Mouse (Mus musculus) spleen, postnatal 14 days (tissue): Measurements from ENCODE around the gene Lrig1.

Source experiments
- DNase-seq, 2 experiments: peaks; one replicate each; pipeline ENCODE4 v3.0.0; 2021 to 2022; ENCODE audit warnings: low spot score in 2 of 2

Lrig1 gene

GRCm38 (mm10) chr6:94698509-94699172, 1.3 kb downstream of the Lrig1 start:
- no peak for DNase-seq

- no peak for DNase-seq
Observed at GRCm38 (mm10) chr6:94697423-94697822, 2.5 kb downstream of the Lrig1 start.

DNA sequence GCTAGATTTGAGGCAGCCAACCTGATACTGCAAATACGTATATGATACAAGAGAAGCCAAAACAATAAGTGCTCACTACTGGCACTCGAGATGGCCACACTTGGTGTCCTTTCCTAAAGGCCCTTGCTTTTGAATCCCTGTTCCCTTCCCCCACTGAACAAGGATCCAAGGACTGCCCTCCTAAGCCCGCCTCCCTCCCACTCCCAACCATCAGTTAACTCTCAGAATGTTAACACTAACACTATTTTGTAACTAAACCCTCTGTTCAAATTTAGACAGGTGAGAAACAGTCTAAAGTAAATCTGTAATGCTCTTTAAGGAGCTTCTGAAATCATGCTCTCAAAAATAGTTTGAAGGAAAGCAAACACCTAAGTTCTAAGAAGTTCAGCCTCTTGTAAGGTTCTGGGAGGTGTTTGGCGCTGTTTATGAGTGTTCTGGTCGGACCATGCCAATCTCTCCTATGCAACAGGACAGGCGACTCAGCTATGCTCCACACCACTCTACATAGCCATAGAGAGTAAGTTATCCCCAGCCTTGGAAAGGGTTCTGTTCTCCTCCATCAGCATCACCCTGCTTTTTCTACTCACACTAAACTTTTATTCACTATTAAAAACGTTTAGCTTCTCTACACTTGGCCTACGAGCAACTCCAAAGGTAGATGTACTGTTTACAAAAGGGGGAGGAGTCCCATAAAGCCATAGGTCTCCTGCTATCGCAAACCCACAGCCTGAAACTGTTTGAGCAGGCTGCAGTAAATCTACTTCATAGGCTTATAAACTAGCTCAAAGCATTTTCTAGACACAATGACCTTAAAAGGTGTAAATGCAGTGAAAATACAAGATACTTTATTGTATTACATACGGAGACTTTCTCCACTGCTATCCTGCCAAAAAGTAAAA, 3.5 kb downstream of the Lrig1 start:
- DNase-seq = no peak

GRCm38 (mm10) chr6:94695121-94695930, 4.6 kb downstream of the Lrig1 start:
- no peak for DNase-seq

- no peak for DNase-seq
Observed at GRCm38 (mm10) chr6:94694481-94694880, 5.5 kb downstream of the Lrig1 start.

DNA sequence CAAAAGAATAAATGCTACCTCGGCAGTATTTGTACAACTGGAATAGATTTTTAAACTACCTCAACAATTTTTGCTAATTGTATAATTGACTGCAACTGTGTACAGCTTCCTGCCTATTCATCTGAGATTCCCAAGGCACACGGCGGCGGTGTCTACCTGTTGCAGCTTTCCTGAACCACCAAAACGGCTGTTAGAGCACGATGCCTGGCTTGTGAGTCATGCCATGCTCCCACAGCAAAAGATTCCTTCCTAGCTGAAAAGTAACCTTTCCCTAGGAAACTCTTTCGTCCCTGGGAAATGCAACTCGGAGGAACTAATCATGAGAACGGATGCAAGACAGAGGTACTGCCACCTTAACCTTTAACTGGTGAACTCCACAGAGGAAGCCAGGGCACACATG, 6.9 kb downstream of the Lrig1 start:
- DNase-seq = no peak

GRCm38 (mm10) chr6:94692003-94692402, 8.0 kb downstream of the Lrig1 start:
- DNase-seq = no peak

GRCm38 (mm10) chr6:94690247-94690646, 9.7 kb downstream of the Lrig1 start:
- no peak for DNase-seq

DNA sequence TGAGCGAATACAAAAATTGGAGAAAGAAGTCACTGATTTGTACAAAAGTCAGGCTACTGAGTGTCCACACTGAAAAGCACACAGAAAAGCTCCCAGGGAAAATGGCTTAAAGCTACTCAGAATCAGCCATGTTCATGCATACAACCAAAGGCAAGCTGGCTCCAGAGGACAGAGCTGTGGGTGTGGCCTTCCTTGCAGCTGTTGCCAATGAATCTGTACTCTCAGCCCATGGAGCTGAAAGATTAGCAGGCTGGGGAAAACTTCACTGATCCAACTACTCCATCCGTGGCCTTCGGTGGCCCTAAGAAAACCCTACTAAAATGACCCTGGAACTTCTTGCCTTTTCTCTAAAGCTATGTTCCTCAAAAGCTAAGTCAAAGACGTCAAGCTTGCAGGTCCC, 11.2 kb downstream of the Lrig1 start:
- no peak for DNase-seq

- DNase-seq = no peak
Observed at GRCm38 (mm10) chr6:94686048-94686447, 13.9 kb downstream of the Lrig1 start.

DNA sequence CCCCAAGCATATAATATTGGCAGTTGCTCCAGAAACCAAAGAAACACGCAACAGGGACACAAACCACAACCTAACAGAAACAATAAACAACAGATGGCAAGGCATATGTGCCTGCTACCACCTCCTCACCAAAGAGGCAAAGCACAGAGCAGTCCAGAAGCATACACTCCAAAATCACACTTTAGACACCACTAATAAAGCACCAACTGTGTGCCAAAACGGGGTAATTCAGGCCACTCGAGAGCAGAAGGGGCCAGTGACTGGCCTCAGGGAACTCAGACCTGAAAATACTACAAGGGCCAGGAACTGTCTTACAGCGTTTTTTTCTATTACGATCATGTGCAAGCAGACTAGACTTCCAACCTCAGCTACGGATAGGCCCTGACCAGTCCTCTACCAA, 14.3 kb downstream of the Lrig1 start:
- no peak for DNase-seq

- no peak for DNase-seq
Observed at GRCm38 (mm10) chr6:94684844-94685557, 15.0 kb downstream of the Lrig1 start.

- DNase-seq = no peak
Observed at GRCm38 (mm10) chr6:94683701-94684100, 16.3 kb downstream of the Lrig1 start.

- no peak for DNase-seq
Observed at GRCm38 (mm10) chr6:94682270-94682618, 17.7 kb downstream of the Lrig1 start.

DNA sequence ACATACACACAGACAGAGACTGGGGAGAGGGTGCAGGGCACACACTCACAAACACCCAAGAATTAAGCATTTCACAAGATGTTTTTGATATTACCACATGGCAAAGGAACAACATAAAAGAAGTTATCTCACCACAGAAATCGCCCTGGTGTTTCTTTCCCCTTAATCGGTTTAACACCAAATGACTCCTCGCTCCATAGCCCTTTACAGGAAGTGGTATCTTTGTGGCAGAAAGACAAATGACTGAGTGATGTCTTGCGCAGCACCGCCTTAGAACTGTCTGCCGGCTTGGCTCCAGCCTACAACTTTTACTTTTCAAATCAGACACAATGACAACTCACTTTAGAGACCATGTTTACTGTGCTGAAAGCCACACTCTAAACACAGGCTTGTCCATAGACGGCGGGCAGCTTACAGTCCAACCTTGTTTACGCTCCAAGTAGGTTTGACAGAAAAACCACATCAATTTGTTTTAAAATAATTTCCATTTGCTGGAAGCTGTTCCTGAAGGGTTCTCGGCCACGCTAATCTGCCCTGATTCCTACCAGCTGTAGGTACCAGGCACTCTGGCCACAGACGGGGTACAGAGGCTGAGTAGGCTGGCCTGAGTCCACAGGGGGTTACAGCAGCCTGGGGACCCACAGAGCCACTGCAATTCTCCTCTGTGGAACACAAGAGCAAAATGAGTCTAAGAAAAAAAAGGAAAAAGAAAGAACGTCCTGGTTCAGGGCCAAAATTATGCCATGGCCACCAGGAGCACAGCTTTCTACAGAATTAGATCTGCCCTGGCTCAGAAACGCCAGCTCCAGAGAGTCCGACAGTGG, 18.3 kb downstream of the Lrig1 start:
- no peak for DNase-seq

GRCm38 (mm10) chr6:94680760-94681445, 19.1 kb downstream of the Lrig1 start:
- DNase-seq = no peak

GRCm38 (mm10) chr6:94679249-94679648, 20.7 kb downstream of the Lrig1 start:
- no peak for DNase-seq

DNA sequence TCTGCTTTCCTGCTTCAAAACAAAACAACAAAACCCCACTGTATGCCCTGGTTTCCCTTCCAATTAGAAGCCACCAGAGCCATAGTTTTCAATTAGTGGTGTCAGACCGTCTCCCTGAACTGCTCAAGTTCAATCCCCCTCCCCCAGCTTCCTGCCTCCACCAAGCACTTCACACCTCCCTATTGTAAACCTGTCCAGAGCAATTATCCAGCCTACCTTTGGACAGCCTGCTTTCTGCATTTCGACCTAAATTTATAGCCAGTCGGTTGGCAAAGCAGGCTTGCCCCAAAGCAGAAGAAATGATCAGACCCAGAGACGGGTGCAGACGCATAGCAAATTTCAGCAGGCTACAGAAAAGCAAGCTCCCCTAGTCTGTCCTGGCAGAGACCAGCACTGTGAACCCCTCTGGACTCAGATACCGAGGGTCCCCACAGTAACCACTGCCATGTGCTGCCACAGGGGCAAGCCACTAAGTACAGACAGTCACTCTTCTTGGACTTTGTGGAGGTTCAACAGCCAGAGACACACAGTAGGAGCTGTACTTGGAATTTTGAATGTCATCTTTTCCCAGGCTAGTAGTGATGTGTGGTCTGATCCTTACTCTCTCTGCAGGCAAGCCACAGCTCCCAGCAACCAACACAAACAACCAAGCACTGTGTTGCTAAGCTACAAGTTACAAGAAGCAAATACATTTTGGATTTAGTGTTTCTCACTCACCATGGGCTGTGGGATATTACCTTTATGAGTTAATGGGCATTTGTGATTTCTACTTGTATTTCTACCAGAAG, 21.4 kb downstream of the Lrig1 start:
- DNase-seq = no peak

DNA sequence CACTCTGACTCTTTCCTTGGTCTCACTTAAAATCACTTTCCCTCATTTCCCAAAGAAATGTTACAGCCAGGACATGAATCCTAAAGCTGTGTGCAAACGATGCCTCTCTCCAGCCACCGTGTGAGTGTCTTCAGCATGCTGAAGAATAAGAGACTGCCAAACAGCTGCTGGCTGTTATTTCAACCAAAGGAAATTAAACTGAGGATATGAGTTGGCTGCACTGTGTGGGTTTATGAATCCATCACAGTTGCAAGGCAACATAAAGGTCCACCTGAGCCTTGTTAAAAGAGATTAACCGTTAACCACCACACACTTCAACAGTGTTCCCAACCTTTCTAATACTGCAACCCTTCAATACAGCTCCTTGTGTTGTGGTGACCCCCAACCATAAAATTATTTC, 22.5 kb downstream of the Lrig1 start:
- DNase-seq = no peak
